Mouse (Mus musculus): ENCODE results near the gene Klc3. TPM values are rescaled to one million over a fixed set of nuclear protein-coding genes. Genes with fewer than 3 reads are reported as not detected.

Klc3 gene
- polyA plus RNA-seq, 1 experiment from 2014 or later, result 1.1 TPM

MicroRNAs encoded within 50 kb of the gene (microRNA counts, 519-probe panel; counts per million panel counts)
- not detected for microRNA mmu-miR-343

Small RNA genes lying within 50 kb of the gene (microRNA-seq; reads per million reads assigned to microRNA genes)
- gene Mir343, result not detected

Other genes with a start within 250 kb of the Klc3 start
- 0.62 and 1.1 TPM in 2 replicates for gene Gipr, start 238.0 kb downstream of the Klc3 start, polyA plus RNA-seq (2014; fragmentation: Nextera tagmentation; extraction: Ambion mirVana)
- gene Eml2, start 227.7 kb downstream of the Klc3 start, polyA plus RNA-seq (2014; fragmentation: Nextera tagmentation; extraction: Ambion mirVana), result 3.4 and 3.6 TPM in 2 replicates
- 3.1 and 3.2 TPM in 2 replicates for gene Gpr4, start 191.6 kb downstream of the Klc3 start, polyA plus RNA-seq (2014; fragmentation: Nextera tagmentation; extraction: Ambion mirVana)
- 34.1 and 36.6 TPM in 2 replicates for gene Opa3, start 175.8 kb downstream of the Klc3 start, polyA plus RNA-seq (2014; fragmentation: Nextera tagmentation; extraction: Ambion mirVana)
- 32.7 and 35.3 TPM in 2 replicates for gene Vasp, start 132.3 kb downstream of the Klc3 start, polyA plus RNA-seq (2014; fragmentation: Nextera tagmentation; extraction: Ambion mirVana)
- gene Ppm1n, start 124.0 kb downstream of the Klc3 start, polyA plus RNA-seq (2014; fragmentation: Nextera tagmentation; extraction: Ambion mirVana), result 0.74 and 1.0 TPM in 2 replicates
- gene Rtn2, start 121.5 kb downstream of the Klc3 start, polyA plus RNA-seq (2014; fragmentation: Nextera tagmentation; extraction: Ambion mirVana), result 106 and 112 TPM in 2 replicates
- gene Fosb, start 94.1 kb downstream of the Klc3 start, polyA plus RNA-seq (2014; fragmentation: Nextera tagmentation; extraction: Ambion mirVana), result 0.12 TPM in 1 of 2 replicates, not detected in the other
- gene Ercc1, start 59.3 kb downstream of the Klc3 start, polyA plus RNA-seq (2014; fragmentation: Nextera tagmentation; extraction: Ambion mirVana), result 82.6 and 86.1 TPM in 2 replicates
- gene Cd3eap, start 44.6 kb downstream of the Klc3 start, polyA plus RNA-seq (2014; fragmentation: Nextera tagmentation; extraction: Ambion mirVana), result 17.0 TPM in 2 replicates
- 2.4 and 2.6 TPM in 2 replicates for gene Ppp1r13l, start 44.4 kb downstream of the Klc3 start, polyA plus RNA-seq (2014; fragmentation: Nextera tagmentation; extraction: Ambion mirVana)
- gene Ercc2, start 22.1 kb downstream of the Klc3 start, polyA plus RNA-seq (2014; fragmentation: Nextera tagmentation; extraction: Ambion mirVana), result 15.6 and 16.5 TPM in 2 replicates
- gene Ckm, start 672 bp upstream of the Klc3 start, polyA plus RNA-seq (2014; fragmentation: Nextera tagmentation; extraction: Ambion mirVana), result not detected in 2 replicates
- gene Mark4, start 54.7 kb upstream of the Klc3 start, polyA plus RNA-seq (2014; fragmentation: Nextera tagmentation; extraction: Ambion mirVana), result 19.2 and 20.4 TPM in 2 replicates
- gene Exoc3l2, start 59.2 kb upstream of the Klc3 start, polyA plus RNA-seq (2014; fragmentation: Nextera tagmentation; extraction: Ambion mirVana), result 0.79 and 0.87 TPM in 2 replicates
- 2.6 and 3.6 TPM in 2 replicates for gene Bloc1s3, start 104.3 kb upstream of the Klc3 start, polyA plus RNA-seq (2014; fragmentation: Nextera tagmentation; extraction: Ambion mirVana)
- 34.2 and 38.8 TPM in 2 replicates for gene Trappc6a, start 104.3 kb upstream of the Klc3 start, polyA plus RNA-seq (2014; fragmentation: Nextera tagmentation; extraction: Ambion mirVana)
- 0.98 and 1.1 TPM in 2 replicates for gene Nkpd1, start 113.7 kb upstream of the Klc3 start, polyA plus RNA-seq (2014; fragmentation: Nextera tagmentation; extraction: Ambion mirVana)
- gene Ppp1r37, start 159.0 kb upstream of the Klc3 start, polyA plus RNA-seq (2014; fragmentation: Nextera tagmentation; extraction: Ambion mirVana), result 12.7 and 12.9 TPM in 2 replicates
- 0.13 and 0.16 TPM in 2 replicates for gene Zfp296, start 173.2 kb upstream of the Klc3 start, polyA plus RNA-seq (2014; fragmentation: Nextera tagmentation; extraction: Ambion mirVana)
- 141 and 157 TPM in 2 replicates for gene Gemin7, start 173.5 kb upstream of the Klc3 start, polyA plus RNA-seq (2014; fragmentation: Nextera tagmentation; extraction: Ambion mirVana)
- gene Clasrp, start 200.4 kb upstream of the Klc3 start, polyA plus RNA-seq (2014; fragmentation: Nextera tagmentation; extraction: Ambion mirVana), result 41.6 and 47.6 TPM in 2 replicates
- 5.4 and 7.9 TPM in 2 replicates for gene Relb, start 225.3 kb upstream of the Klc3 start, polyA plus RNA-seq (2014; fragmentation: Nextera tagmentation; extraction: Ambion mirVana)

Measured in hindbrain, embryonic 14.5 days (tissue).